Mouse (Mus musculus): ENCODE data around the gene Cpm. TPM values are rescaled to one million over a fixed set of nuclear protein-coding genes. Genes with fewer than 3 reads are reported as not detected.

The Cpm gene
- polyA plus RNA-seq, 1 experiment from 2014 or later: 5.0 TPM

DNA sequence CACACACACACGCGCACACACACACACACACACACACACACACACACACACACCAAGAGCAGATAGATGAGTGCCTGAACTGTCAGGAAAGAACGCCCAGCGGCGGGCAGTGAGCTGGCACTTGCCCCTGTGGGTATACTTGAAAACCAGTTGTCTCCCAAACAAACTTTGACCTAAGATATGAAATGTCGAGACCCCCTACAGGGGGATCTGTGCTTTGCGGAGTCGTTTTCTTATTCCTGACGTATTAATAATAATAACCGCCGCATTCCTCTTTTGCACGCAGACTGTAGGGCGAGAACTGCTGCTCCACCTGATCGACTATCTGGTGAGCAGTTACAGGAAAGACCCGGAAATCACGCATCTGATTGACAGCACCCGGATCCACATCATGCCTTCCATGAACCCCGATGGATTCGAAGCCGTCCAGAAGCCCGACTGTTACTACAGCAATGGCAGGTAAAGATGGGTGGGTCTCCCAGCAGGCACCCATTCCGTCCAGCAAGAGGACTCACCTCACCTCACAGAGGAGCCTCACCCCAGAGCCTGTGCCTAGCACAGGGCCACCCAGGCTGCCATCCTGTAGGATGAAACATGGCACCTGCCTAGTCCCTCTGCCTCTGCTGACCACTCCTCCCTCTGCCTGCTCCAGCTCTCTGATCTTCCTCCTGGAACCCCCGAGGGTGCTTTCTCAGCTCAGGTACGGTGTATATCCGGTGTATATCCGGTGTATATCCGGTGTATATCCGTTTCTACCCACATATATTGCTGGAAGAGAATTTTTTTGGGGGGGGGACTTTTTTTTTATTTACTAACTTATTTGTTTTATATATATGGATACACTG lies 38.6 kb downstream of the Cpm start:
- WGBS: 94% methylated on average over 28 of the region's 28 CpGs
- Histone ChIP-seq H3K9me3 (ENCODE audit: control insufficient read depth, low read length) (no peaks in the 10 kb centered on the region), H3K36me3 (ENCODE audit: control insufficient read depth, insufficient read depth, low read length) (no peaks in the 10 kb centered on the region), H3K27ac (ENCODE audit: low read depth, low read length) (no peak overlapping the region), H3K4me3 (ENCODE audit: low read depth, low read length) (no peak overlapping the region), H3K27me3 (ENCODE audit: control insufficient read depth, insufficient read depth, low read length) (no peaks in the 10 kb centered on the region), H3K4me2 (ENCODE audit: low read depth, low read length, severe bottlenecking) (no peak overlapping the region), H3K4me1 (replicated peaks; ENCODE audit: control insufficient read depth, insufficient read depth, low read length) (no peaks in the 10 kb centered on the region; the same call in 1 of the 2 replicates), H3K9ac (ENCODE audit: low read length) (no peak overlapping the region)
- no peak for DNase-seq (ENCODE audit: low spot score)
- ATAC-seq (replicated peaks; ENCODE audit: low FRiP score): no peak

GRCm38 (mm10) chr10:117668546-117669300 lies 39.4 kb downstream of the Cpm start:
- H3K4me2 ChIP-seq (ENCODE audit: low read depth, low read length, severe bottlenecking): no peak overlapping the region
- H3K36me3 ChIP-seq (ENCODE audit: control insufficient read depth, insufficient read depth, low read length): no peaks in the 10 kb centered on the region
- H3K4me1 ChIP-seq (replicated peaks; ENCODE audit: control insufficient read depth, insufficient read depth, low read length): no peaks in the 10 kb centered on the region; the same call in 1 of the 2 replicates
- H3K9ac ChIP-seq (ENCODE audit: low read length): no peak overlapping the region
- ATAC-seq (replicated peaks; ENCODE audit: low FRiP score): no peak
- no peak overlapping the region for H3K4me3 ChIP-seq (ENCODE audit: low read depth, low read length)
- WGBS: 92% methylated on average over 10 of the region's 10 CpGs
- H3K27me3 ChIP-seq (ENCODE audit: control insufficient read depth, insufficient read depth, low read length): no peaks in the 10 kb centered on the region
- no peaks in the 10 kb centered on the region for H3K9me3 ChIP-seq (ENCODE audit: control insufficient read depth, low read length)
- no peak for DNase-seq (ENCODE audit: low spot score)
- no peak overlapping the region for H3K27ac ChIP-seq (ENCODE audit: low read depth, low read length)

DNA sequence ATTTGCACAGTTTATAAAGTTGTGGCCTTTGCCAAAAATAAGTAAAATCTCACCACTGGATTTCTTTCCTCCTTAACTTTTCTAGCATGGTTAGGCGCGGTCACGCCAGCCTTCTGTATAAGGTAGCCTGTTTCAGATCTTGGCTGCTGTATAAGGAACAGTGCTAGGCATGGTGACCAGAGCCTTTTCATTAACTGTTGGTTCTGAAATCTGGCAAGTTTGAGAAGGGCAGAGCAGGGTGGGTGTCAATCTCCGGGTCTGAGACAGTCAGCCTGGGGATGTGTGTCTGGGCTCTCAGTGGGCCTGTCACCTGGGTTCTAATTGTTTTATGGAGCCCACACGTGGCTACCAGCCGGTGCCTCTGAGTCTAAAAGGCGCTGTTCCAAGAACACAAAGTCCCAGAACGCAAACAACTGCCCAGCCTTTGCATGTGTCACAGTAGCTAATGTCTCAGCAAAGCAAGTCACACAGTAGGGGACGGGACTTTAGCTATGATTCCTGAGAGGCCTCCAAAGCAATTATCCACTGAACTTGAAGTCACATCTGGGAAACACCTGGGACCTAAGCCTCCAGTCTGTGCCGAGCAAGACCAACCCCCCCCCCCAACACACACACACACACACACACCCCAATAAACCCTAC lies 40.3 kb downstream of the Cpm start:
- H3K27ac ChIP-seq (ENCODE audit: low read depth, low read length): no peak overlapping the region
- DNase-seq (ENCODE audit: low spot score) (no peak), ATAC-seq (replicated peaks; ENCODE audit: low FRiP score) (no peak)
- no peaks in the 10 kb centered on the region for H3K36me3 ChIP-seq (ENCODE audit: control insufficient read depth, insufficient read depth, low read length)
- no peak overlapping the region for H3K4me3 ChIP-seq (ENCODE audit: low read depth, low read length)
- H3K4me1 ChIP-seq (replicated peaks; ENCODE audit: control insufficient read depth, insufficient read depth, low read length): no peaks in the 10 kb centered on the region
- WGBS: 76% methylated on average over 10 of the region's 10 CpGs
- no peaks in the 10 kb centered on the region for H3K27me3 ChIP-seq (ENCODE audit: control insufficient read depth, insufficient read depth, low read length)
- no peak overlapping the region for H3K9ac ChIP-seq (ENCODE audit: low read length)
- H3K4me2 ChIP-seq (ENCODE audit: low read depth, low read length, severe bottlenecking): no peak overlapping the region
- no peaks in the 10 kb centered on the region for H3K9me3 ChIP-seq (ENCODE audit: control insufficient read depth, low read length)

GRCm38 (mm10) chr10:117670092-117670491 lies 40.8 kb downstream of the Cpm start:
- H3K9me3 ChIP-seq (ENCODE audit: control insufficient read depth, low read length): no peaks in the 10 kb centered on the region
- H3K9ac ChIP-seq (ENCODE audit: low read length): no peak overlapping the region
- ATAC-seq (replicated peaks; ENCODE audit: low FRiP score) (no peak), DNase-seq (ENCODE audit: low spot score) (no peak)
- no peak overlapping the region for H3K4me2 ChIP-seq (ENCODE audit: low read depth, low read length, severe bottlenecking)
- 77% methylated on average over 3 of the region's 3 CpGs for WGBS
- no peaks in the 10 kb centered on the region for H3K36me3 ChIP-seq (ENCODE audit: control insufficient read depth, insufficient read depth, low read length)
- H3K4me3 ChIP-seq (ENCODE audit: low read depth, low read length): no peak overlapping the region
- H3K27ac ChIP-seq (ENCODE audit: low read depth, low read length): no peak overlapping the region
- no peaks in the 10 kb centered on the region for H3K27me3 ChIP-seq (ENCODE audit: control insufficient read depth, insufficient read depth, low read length)
- no peaks in the 10 kb centered on the region for H3K4me1 ChIP-seq (replicated peaks; ENCODE audit: control insufficient read depth, insufficient read depth, low read length)

DNA sequence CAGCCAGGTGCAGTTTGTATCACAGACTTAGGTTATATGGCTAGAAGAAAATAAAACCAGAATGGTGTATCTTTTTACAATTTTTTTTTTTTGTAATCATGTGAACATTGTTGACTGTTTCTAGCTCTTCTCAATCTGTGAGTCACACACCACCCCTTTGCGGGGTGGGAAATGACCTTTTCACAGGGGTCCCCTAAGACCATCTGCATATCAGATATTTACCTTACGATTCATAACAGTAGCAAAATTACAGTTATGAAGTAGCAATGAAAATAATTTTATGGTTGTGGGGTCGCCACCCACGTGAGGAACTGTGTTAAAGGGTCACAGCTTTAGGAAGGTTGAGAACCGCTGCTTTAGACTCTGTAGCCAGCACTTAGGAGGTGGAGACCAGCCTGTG lies 41.5 kb downstream of the Cpm start:
- 85% methylated on average over 5 of the region's 5 CpGs for WGBS
- DNase-seq (ENCODE audit: low spot score): no peak
- Histone ChIP-seq H3K27me3 (ENCODE audit: control insufficient read depth, insufficient read depth, low read length) (no peaks in the 10 kb centered on the region), H3K9ac (ENCODE audit: low read length) (no peak overlapping the region), H3K4me3 (ENCODE audit: low read depth, low read length) (no peak overlapping the region), H3K4me2 (ENCODE audit: low read depth, low read length, severe bottlenecking) (no peak overlapping the region), H3K4me1 (replicated peaks; ENCODE audit: control insufficient read depth, insufficient read depth, low read length) (no peaks in the 10 kb centered on the region), H3K9me3 (ENCODE audit: control insufficient read depth, low read length) (no peaks in the 10 kb centered on the region), H3K36me3 (ENCODE audit: control insufficient read depth, insufficient read depth, low read length) (no peaks in the 10 kb centered on the region), H3K27ac (ENCODE audit: low read depth, low read length) (no peak overlapping the region)
- no peak for ATAC-seq (replicated peaks; ENCODE audit: low FRiP score)

- H3K36me3 ChIP-seq (ENCODE audit: control insufficient read depth, insufficient read depth, low read length): no peaks in the 10 kb centered on the region
- no peak overlapping the region for H3K4me3 ChIP-seq (ENCODE audit: low read depth, low read length)
- H3K9ac ChIP-seq (ENCODE audit: low read length): no peak overlapping the region
- no peaks in the 10 kb centered on the region for H3K4me1 ChIP-seq (replicated peaks; ENCODE audit: control insufficient read depth, insufficient read depth, low read length)
- no peak overlapping the region for H3K27ac ChIP-seq (ENCODE audit: low read depth, low read length)
- no peak overlapping the region for H3K4me2 ChIP-seq (ENCODE audit: low read depth, low read length, severe bottlenecking)
- H3K9me3 ChIP-seq (ENCODE audit: control insufficient read depth, low read length): no peaks in the 10 kb centered on the region
- DNase-seq (ENCODE audit: low spot score) (no peak), ATAC-seq (replicated peaks; ENCODE audit: low FRiP score) (no peak)
- H3K27me3 ChIP-seq (ENCODE audit: control insufficient read depth, insufficient read depth, low read length): no peaks in the 10 kb centered on the region
- WGBS: 91% methylated on average over 9 of the region's 9 CpGs
Observed at GRCm38 (mm10) chr10:117671266-117671665, 42.0 kb downstream of the Cpm start.

GRCm38 (mm10) chr10:117671930-117672666 lies 42.8 kb downstream of the Cpm start:
- 90% methylated on average over 13 of the region's 13 CpGs for WGBS
- Histone ChIP-seq H3K27me3 (ENCODE audit: control insufficient read depth, insufficient read depth, low read length) (no peaks in the 10 kb centered on the region), H3K36me3 (ENCODE audit: control insufficient read depth, insufficient read depth, low read length) (no peaks in the 10 kb centered on the region), H3K9ac (ENCODE audit: low read length) (no peak overlapping the region), H3K9me3 (ENCODE audit: control insufficient read depth, low read length) (no peaks in the 10 kb centered on the region), H3K4me2 (ENCODE audit: low read depth, low read length, severe bottlenecking) (no peak overlapping the region), H3K4me1 (replicated peaks; ENCODE audit: control insufficient read depth, insufficient read depth, low read length) (no peaks in the 10 kb centered on the region), H3K27ac (ENCODE audit: low read depth, low read length) (no peak overlapping the region), H3K4me3 (ENCODE audit: low read depth, low read length) (no peak overlapping the region)
- DNase-seq (ENCODE audit: low spot score) (no peak), ATAC-seq (replicated peaks; ENCODE audit: low FRiP score) (no peak)

GRCm38 (mm10) chr10:117672693-117673092 lies 43.4 kb downstream of the Cpm start:
- H3K4me1 ChIP-seq (replicated peaks; ENCODE audit: control insufficient read depth, insufficient read depth, low read length): no peaks in the 10 kb centered on the region
- H3K9ac ChIP-seq (ENCODE audit: low read length): no peak overlapping the region
- H3K4me2 ChIP-seq (ENCODE audit: low read depth, low read length, severe bottlenecking): no peak overlapping the region
- H3K4me3 ChIP-seq (ENCODE audit: low read depth, low read length): no peak overlapping the region
- WGBS: 79% methylated on average over 7 of the region's 7 CpGs
- ATAC-seq (replicated peaks; ENCODE audit: low FRiP score) (no peak), DNase-seq (ENCODE audit: low spot score) (no peak)
- no peak overlapping the region for H3K27ac ChIP-seq (ENCODE audit: low read depth, low read length)
- no peaks in the 10 kb centered on the region for H3K36me3 ChIP-seq (ENCODE audit: control insufficient read depth, insufficient read depth, low read length)
- H3K27me3 ChIP-seq (ENCODE audit: control insufficient read depth, insufficient read depth, low read length): no peaks in the 10 kb centered on the region
- no peaks in the 10 kb centered on the region for H3K9me3 ChIP-seq (ENCODE audit: control insufficient read depth, low read length)
